Mouse (Mus musculus) embryonic fibroblast, embryonic 13.5 days (primary cell): ENCODE results near the gene Svs5. TPM values are rescaled to one million over a fixed set of nuclear protein-coding genes. Genes with fewer than 3 reads are reported as not detected.
"Not testable (repeated sequence)": the region's sequence is repeated elsewhere in the genome, so short reads cannot be mapped to it uniquely, and the experiment has no call there.

Experiments used
- H3K27ac ChIP-seq: 2 replicates; pipeline ENCODE4 v1.5.1; 2012; ENCODE audit warnings: low read length, control low read depth, inconsistent platforms; ENCODE audit not compliant: insufficient read depth
- H3K4me1 ChIP-seq: 2 replicates; pipeline ENCODE4 v1.6.1; 2011; ENCODE audit warnings: low read length; ENCODE audit not compliant: control insufficient read depth, insufficient read depth
- H3K4me3 ChIP-seq: 2 replicates; pipeline ENCODE4 v1.5.1; 2011; ENCODE audit warnings: mild to moderate bottlenecking, control low read depth, low read length; ENCODE audit not compliant: insufficient read depth
- CTCF ChIP-seq: IDR thresholded peaks from 2 replicates; pipeline ENCODE4 v1.5.1; 2011; ENCODE audit warnings: mild to moderate bottlenecking, control low read depth, low read length, moderate library complexity, borderline replicate concordance; ENCODE audit not compliant: insufficient read depth
- POLR2A ChIP-seq: IDR thresholded peaks from 2 replicates; pipeline ENCODE4 v1.6.1; 2011; ENCODE audit warnings: low read depth, mild to moderate bottlenecking, control low read depth, low read length, moderate library complexity
- polyA plus RNA-seq: library from polyadenylated mRNA; stranded (reverse); fragments of >200 nt; gene quantifications from 2 replicates; pipeline ENCODE4 v1.2.4, GENCODE M21; 2011; ENCODE audit warnings: low read depth; ENCODE audit not compliant: missing spikeins, insufficient read length

Svs5 gene
- not detected in 2 replicates for polyA plus RNA-seq

DNA sequence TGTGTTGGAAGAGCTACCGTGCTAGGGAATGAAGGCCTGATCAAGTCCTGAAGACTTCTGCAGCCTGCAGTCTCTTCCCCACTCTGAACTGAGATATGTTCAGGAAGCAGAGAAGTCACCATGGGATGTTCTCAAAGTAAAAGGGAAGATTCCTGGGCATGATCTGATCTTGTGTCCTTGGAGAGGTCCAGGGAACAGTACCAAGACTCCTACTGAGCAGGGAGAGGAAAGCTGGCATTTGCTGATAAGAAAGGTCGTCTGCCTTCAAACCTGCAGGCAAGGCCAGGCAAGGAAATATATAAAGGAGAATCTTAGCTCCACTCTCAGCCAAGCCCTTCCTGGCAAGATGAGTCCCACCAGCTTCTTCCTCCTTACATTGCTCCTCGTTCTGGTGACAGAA is at the start of gene Svs5:
Svs5 (plus strand) TSS at position 301 of the 400 bp plus-strand sequence.
- H3K27ac ChIP-seq, H3K4me3 ChIP-seq, H3K4me1 ChIP-seq: not testable (repeated sequence)

DNA sequence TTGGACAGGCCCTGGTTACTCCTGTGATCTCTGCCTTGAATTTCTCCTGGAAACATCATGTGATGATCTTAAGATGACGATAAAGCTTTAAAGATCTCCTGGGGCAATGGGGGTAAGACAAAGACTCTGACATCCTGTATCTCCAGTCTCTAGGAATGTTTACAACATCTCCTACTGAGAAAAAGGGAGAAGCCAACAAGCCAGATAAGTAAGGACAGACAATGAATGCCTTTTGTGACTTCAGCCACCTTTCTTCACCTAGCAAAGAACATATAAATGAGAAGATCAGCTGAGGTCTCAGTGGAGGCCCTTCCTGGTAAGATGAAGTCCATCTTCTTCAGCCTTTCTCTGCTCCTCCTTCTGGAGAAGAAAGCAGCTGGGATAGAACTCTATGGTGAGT is 43.6 kb upstream of the Svs5 start, which contains the start of gene Svs3a:
Svs3a (plus strand) TSS at position 301 of the 400 bp plus-strand sequence.
- H3K4me3 ChIP-seq, H3K27ac ChIP-seq, H3K4me1 ChIP-seq: not testable (repeated sequence)

DNA sequence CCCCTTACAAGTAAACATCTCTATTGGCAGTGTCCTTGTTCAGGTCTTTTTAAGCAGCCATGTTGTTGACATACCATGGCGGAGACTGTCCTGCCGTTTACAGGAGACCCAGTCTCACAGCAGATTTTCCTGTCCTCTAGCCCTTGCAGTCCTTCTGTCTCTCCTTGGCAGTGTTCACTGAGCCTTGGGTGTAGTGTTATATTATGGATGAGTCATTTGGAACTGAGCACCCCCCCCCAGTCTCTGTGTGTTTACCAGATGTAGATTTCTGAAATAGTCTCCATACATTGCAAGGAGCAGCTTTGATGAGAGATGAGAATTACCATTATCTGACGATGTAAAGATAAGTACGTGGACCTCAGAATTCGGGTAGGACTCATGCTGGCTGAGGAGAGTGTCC is 19.9 kb upstream of the Svs5 start:
- TF ChIP-seq CTCF (no peak), POLR2A (no peak)
- no peaks in the 10 kb centered on the region for H3K4me1 ChIP-seq
- no peak overlapping the region for H3K27ac ChIP-seq
- H3K4me3 ChIP-seq = no peak overlapping the region

DNA sequence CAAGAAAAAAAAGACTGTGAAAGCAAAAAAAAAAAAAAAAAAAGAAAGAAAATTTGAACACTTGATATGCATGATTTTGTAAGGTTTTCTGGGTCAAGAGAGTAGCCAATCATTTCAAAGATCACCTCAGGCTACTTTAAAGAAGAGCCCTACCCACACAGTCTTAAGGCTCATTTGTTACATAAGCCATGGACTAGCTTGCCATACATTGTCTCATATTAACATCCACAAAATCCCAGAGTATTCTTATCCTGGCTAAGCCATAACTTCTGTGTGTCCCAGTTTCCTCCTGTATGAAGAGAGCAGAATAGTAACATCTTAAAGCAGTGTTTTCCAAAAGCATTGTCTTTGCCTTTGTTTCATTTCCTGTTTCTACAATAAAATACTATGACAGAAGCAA is 17.1 kb upstream of the Svs5 start:
- H3K27ac ChIP-seq, H3K4me1 ChIP-seq, H3K4me3 ChIP-seq: not testable (repeated sequence)

DNA sequence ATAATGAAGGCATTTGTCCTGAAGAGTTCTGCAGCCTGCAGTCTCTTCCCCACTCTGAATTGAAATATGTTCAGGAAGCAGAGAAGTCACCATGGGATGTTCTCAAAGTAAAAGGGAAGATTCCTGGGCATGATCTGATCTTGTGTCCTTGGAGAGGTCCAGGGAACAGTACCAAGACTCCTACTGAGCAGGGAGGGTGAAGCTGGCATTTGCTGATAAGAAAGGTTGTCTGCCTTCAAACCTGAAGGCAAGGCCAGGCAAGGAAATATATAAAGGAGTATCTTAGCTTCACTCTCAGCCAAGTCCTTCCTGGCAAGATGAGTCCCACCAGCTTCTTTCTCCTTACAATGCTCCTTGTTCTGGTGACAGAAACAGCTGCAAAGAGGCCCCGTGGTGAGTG is 16.1 kb upstream of the Svs5 start, which contains the start of gene Svs6:
Svs6 (plus strand) TSS at position 301 of the 400 bp plus-strand sequence.
- not testable (repeated sequence) for H3K4me1 ChIP-seq, H3K27ac ChIP-seq, H3K4me3 ChIP-seq

DNA sequence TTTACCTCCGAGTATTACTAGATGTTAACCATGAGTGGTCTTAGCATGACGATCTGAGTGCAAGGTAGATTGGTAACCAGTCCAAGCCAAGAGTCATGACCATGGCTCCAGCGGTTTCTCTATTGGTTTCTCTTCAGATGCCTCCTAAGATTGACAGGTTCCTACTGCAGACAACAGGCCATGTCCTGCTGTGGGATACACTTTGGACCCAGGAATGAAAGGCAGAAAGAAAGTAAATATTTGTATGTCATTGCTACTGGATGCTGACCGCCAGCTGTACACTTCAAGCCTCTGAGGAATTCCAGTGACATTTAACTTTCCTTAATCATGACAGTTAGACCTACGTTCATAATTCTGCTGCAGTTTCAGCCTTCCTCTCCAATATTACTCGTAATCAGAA is 11.6 kb upstream of the Svs5 start:
- Histone ChIP-seq H3K4me3 (no peak overlapping the region), H3K4me1 (no peaks in the 10 kb centered on the region), H3K27ac (no peak overlapping the region)
- TF ChIP-seq POLR2A (no peak), CTCF (no peak)

DNA sequence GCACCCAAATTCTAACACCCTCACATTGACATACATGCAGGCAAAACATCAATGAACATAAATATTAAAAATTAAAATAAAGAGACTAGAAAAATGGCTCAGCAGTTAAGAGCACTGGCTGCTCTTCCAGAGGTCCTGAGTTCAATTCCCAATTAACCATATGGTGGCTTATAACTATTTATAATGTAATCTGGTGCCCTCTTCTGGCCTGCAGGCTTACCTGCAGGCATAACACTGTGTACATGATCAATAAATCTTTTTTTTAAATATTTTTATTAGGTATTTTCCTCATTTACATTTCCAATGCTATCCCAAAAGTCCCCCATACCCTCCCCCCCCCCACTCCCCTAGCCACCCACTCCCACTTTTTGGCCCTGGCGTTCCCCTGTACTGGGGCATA is 11.2 kb downstream of the Svs5 start:
- H3K4me3 ChIP-seq, H3K4me1 ChIP-seq, H3K27ac ChIP-seq: not testable (repeated sequence)

DNA sequence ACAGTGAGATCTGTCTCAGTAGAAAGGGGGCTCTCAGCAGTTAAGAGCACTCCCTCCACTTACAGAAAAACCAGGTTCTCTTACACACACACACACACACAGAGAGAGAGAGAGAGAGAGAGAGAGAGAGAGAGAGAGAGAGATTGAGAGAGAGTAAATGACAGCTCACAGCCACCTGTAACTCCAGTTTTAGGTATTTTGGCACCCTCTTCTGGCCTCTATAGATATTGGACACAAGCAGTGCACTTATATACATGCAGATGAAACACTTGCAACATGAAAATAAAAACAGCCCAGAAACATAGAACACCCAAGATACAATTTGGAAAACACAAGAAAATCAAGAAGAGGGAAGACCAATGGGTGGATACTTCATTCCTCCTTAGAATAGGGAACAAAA is 15.2 kb downstream of the Svs5 start:
- not testable (repeated sequence) for H3K4me3 ChIP-seq, H3K27ac ChIP-seq, H3K4me1 ChIP-seq

DNA sequence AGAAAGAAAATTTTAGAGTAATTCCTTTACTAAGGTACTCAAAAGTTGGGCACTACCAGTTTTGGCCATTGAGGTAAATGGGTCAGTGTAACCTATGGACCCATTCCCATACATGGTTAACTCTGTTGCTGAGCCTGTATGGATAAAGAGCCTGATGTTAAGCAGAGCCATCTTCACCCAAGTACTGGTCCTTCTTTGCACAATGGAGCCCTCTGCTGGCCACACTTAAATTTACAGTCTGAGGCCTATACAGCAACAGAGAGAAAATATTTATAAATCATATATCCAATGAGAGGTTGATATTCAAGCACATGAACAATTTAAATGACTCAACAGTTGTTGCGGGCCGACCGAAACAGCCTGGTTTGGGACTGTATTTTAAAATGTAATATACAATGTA is 16.4 kb downstream of the Svs5 start:
- no peak for TF ChIP-seq POLR2A
- TF ChIP-seq CTCF = no peak

DNA sequence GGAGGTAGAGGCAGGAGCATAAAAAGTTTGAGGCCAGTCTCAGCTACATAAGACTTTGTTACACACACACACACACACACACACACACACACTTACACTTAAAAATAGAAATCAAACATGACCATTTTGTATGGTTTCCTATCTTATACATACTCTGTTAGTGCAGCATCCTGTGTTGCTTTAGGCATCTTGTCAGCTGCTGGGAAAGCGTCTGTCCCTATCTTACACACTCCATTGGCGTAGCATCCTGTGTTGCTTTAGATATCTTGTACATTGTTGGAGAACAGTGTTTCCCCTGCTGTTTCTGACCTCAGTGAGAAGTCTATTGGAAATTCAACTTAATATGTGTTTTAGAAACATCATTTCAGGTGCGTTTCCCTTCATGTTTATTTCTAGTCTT is 20.2 kb downstream of the Svs5 start:
- TF ChIP-seq CTCF = no peak
- TF ChIP-seq POLR2A = no peak

More for the DNA sequence above, 16.4 kb downstream of the Svs5 start:
- H3K4me3 ChIP-seq = no peak overlapping the region
- no peak overlapping the region for H3K27ac ChIP-seq
- H3K4me1 ChIP-seq = no peaks in the 10 kb centered on the region

DNA sequence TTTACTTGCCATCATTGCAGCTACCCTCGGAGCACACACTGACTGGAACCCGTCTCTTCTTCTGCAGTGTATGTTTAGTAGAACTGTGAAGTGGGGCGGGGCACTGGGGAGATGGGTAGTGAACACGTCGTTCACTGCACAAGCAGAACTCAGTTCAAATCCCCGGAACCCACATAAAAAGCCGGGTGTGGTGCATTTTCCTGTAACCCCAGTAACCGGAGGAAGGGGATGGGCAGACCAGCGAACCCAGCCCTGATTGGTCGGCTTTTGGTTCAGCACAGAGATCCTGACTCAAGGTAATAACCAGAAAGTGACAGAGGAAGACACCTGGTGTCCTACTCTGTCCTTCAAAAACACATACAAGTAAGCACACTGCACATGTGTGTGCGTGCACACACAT is 20.8 kb downstream of the Svs5 start:
- Histone ChIP-seq H3K4me1 (no peaks in the 10 kb centered on the region), H3K27ac (no peak overlapping the region), H3K4me3 (no peak overlapping the region)
- TF ChIP-seq POLR2A = no peak
- no peak for TF ChIP-seq CTCF

More for the DNA sequence above, 20.2 kb downstream of the Svs5 start:
- Histone ChIP-seq H3K4me1 (no peaks in the 10 kb centered on the region), H3K27ac (no peak overlapping the region), H3K4me3 (no peak overlapping the region)
